Mouse (Mus musculus) thymus, postnatal 4 days (tissue): ENCODE measurements around the gene Gm10378.
"Not testable (repeated sequence)": the region's sequence is repeated elsewhere in the genome, so short reads cannot be mapped to it uniquely, and the experiment has no call there.

Experiments
- DNase-seq: peaks from one replicate; pipeline ENCODE4 v3.0.0; 2021

Gm10378 gene

DNA sequence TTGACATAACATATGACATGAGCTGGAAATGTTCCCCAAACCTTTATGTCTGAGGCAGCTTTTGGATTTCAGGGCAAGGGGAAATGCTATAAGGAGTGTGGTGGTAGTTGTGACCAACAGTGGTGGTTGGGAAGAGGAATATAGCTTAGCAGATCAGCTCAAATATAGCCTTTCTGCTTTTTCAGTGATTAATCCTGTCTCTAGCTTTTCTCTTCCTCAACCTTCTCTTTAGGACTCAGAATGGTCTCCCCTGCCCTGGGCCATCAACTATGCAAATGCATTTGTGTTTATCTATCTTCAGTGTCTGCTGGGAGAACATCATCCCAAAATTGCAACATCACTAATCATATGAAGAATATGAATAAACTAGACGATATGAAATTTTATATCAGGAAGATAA, at the start of gene Gm10378:
Gm10378 (plus strand) TSS at position 301 of the 400 bp plus-strand sequence.
- DNase-seq, result not testable (repeated sequence)

DNA sequence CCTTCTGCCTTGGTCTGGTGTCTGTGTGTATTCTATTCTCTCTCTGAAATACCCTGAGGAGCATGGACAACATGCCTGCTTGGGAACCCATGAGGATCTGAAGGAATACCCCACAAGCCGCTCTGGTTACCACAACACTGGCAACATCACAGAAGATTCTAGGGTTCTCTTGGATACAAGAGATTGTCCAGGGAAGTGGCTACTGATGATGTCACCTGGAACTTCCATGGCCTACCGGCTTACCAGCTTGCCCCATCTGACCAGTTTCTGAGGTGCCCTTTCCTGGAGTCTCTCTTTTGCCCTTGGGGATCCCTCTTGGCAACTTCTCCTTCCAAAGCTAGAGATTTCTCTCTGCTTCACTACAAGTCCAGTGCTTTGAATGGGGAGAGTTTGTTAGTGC, 13.9 kb upstream of the Gm10378 start, which contains the start of gene Gm3633:
Gm3633 (minus strand) TSS at position 101 of the 400 bp plus-strand sequence.
- not testable (repeated sequence) for DNase-seq
